Mouse (Mus musculus) MEL (cell line): ENCODE measurements around the gene Prkch.

Experiments used
- CTCF ChIP-seq, 3 experiments: IDR thresholded peaks in 2 of 3; conservative IDR thresholded peaks in 1 of 3; 2 replicates each; pipeline ENCODE4 v1.5.1; 2011 to 2012; ENCODE audit warnings: low read length in 3 of 3, low read depth in 2 of 3, mild to moderate bottlenecking in 2 of 3, improper control_type of control experiment in 1 of 3, inconsistent platforms in 1 of 3, mixed read lengths in 1 of 3, moderate library complexity in 1 of 3; ENCODE audit not compliant: control insufficient read depth in 1 of 3, insufficient read depth in 1 of 3, poor library complexity in 1 of 3, severe bottlenecking in 1 of 3
- EP300 ChIP-seq, 2 experiments: IDR thresholded peaks; 2 replicates each; pipeline ENCODE4 v1.6.1; 2011; ENCODE audit warnings: improper control_type of control experiment in 2 of 2, low read length in 2 of 2, low read depth in 1 of 2, mild to moderate bottlenecking in 1 of 2
- ETS1 ChIP-seq: IDR thresholded peaks from 2 replicates; pipeline ENCODE4 v1.6.1; 2012; ENCODE audit warnings: low read depth, mild to moderate bottlenecking, inconsistent platforms, low read length, improper control_type of control experiment, moderate library complexity
- MAX ChIP-seq: IDR thresholded peaks from 2 replicates; pipeline ENCODE4 v1.6.1; 2011; ENCODE audit warnings: low read length, improper control_type of control experiment
- POLR2A ChIP-seq, 2 experiments: IDR thresholded peaks; 2 replicates each; pipeline ENCODE4 v1.6.1; 2011 to 2012; ENCODE audit warnings: low read length in 2 of 2, mild to moderate bottlenecking in 2 of 2, control low read depth in 1 of 2, improper control_type of control experiment in 1 of 2, low read depth in 1 of 2, moderate library complexity in 1 of 2; ENCODE audit not compliant: control insufficient read depth in 1 of 2, insufficient read depth in 1 of 2, poor library complexity in 1 of 2
- RCOR1 ChIP-seq: IDR thresholded peaks from 2 replicates; pipeline ENCODE4 v1.6.1; 2012; ENCODE audit warnings: low read depth, mild to moderate bottlenecking, inconsistent platforms, low read length, improper control_type of control experiment
- SIN3A ChIP-seq: IDR thresholded peaks from 2 replicates; pipeline ENCODE4 v1.6.1; 2012; ENCODE audit warnings: low read length, improper control_type of control experiment, inconsistent platforms
- SMC3 ChIP-seq: IDR thresholded peaks from 2 replicates; pipeline ENCODE4 v1.6.1; 2011; ENCODE audit warnings: low read depth, low read length, improper control_type of control experiment
- TBP ChIP-seq: IDR thresholded peaks from 2 replicates; pipeline ENCODE4 v1.8.0; 2011; ENCODE audit warnings: low read depth, low read length, improper control_type of control experiment
- TCF12 ChIP-seq: IDR thresholded peaks from 2 replicates; pipeline ENCODE4 v1.6.1; 2014; ENCODE audit warnings: low read depth, mild to moderate bottlenecking, inconsistent platforms, low read length, improper control_type of control experiment, moderate library complexity
- USF1 ChIP-seq: IDR thresholded peaks from 2 replicates; pipeline ENCODE4 v1.6.1; 2014; ENCODE audit warnings: low read depth, mild to moderate bottlenecking, inconsistent platforms, low read length, improper control_type of control experiment, moderate library complexity

DNA sequence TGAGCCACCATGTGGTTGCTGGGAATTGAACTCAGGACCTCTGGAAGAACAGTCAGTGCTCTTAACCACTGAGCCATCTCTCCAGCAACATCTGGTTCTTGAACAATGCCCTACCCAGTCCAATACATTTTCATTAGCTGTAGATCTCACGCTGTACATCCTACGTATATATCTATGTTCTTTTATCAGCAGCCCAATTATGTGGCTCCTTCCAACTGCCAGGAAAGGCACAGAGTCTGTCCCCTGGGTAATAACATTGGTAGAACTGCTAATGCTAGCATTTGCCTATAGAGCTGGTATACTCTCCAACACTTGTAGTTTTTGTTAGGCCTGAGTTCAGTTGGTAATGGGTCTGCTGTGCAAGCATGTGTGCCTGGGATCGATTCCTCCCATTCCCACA is 163.8 kb downstream of the Prkch start:
- TF ChIP-seq USF1 (no peak), MAX (no peak), CTCF (IDR thresholded peaks at IDR 0.05 in 2 of 3, conservative IDR thresholded peaks at IDR 0.05 in 1 of 3; ENCODE audit: control insufficient read depth in 1 of 3, insufficient read depth in 1 of 3, low read depth in 2 of 3, low read length in 3 of 3, poor library complexity in 1 of 3, severe bottlenecking in 1 of 3) (no peak), SMC3 (no peak), ETS1 (no peak), SIN3A (no peak), EP300 (IDR thresholded peaks at IDR 0.05; ENCODE audit: low read depth in 1 of 2, low read length in 2 of 2) (no peak), TBP (no peak), RCOR1 (no peak), TCF12 (no peak), POLR2A (IDR thresholded peaks at IDR 0.05; ENCODE audit: control insufficient read depth in 1 of 2, insufficient read depth in 1 of 2, low read depth in 1 of 2, low read length in 2 of 2, poor library complexity in 1 of 2) (no peak)
